Mouse (Mus musculus) hindbrain, embryonic 15.5 days (tissue): ENCODE data around the gene Flrt3. TPM values are rescaled to one million over a fixed set of nuclear protein-coding genes. Genes with fewer than 3 reads are reported as not detected.

Experiments
- ATAC-seq: fragments of 200-750 bp; cut with Nextera tagmentation; 2 replicates; pipeline ENCODE4 v1.8.0; 2017; ENCODE audit warnings: low read depth, moderate number of reproducible peaks, moderate TSS enrichment; ENCODE audit not compliant: low FRiP score
- H3K27ac ChIP-seq: fragments of 300-500 bp; sonication (generic); replicated peaks from 2 replicates; pipeline ENCODE4 v1.5.1; 2015; ENCODE audit warnings: mild to moderate bottlenecking, inconsistent platforms
- H3K27me3 ChIP-seq: fragments of 300-500 bp; sonication (generic); 2 replicates; pipeline ENCODE4 v1.6.1; 2015; ENCODE audit warnings: control low read depth, inconsistent platforms
- H3K36me3 ChIP-seq: fragments of 300-500 bp; sonication (generic); 2 replicates; pipeline ENCODE4 v1.6.1; 2015; ENCODE audit warnings: control low read depth, inconsistent platforms
- H3K4me1 ChIP-seq: fragments of 300-500 bp; sonication (generic); replicated peaks from 2 replicates; pipeline ENCODE4 v1.6.1; 2015; ENCODE audit warnings: control low read depth, inconsistent platforms
- H3K4me2 ChIP-seq: fragments of 300-500 bp; sonication (generic); 2 replicates; pipeline ENCODE4 v1.6.1; 2015; ENCODE audit warnings: moderate library complexity, mild to moderate bottlenecking, inconsistent platforms
- H3K4me3 ChIP-seq: fragments of 300-500 bp; sonication (generic); 2 replicates; pipeline ENCODE4 v1.5.1; 2015; ENCODE audit warnings: mild to moderate bottlenecking, inconsistent platforms
- H3K9ac ChIP-seq: fragments of 300-500 bp; sonication (generic); 2 replicates; pipeline ENCODE4 v1.6.1; 2015; ENCODE audit warnings: inconsistent platforms
- H3K9me3 ChIP-seq: fragments of 300-500 bp; sonication (generic); 2 replicates; pipeline ENCODE4 v1.6.1; 2016; ENCODE audit warnings: control low read depth, inconsistent platforms
- WGBS: fragments of 180-500 bp; shearing (Covaris S2); methylation state at CpG from one replicate; pipeline ENCODE4 v1.1.7; 2015; 5-methylcytosine and 5-hydroxymethylcytosine counted together
- polyA plus RNA-seq: library from polyadenylated mRNA; unstranded; fragments of >200 nt; fragmentation: Nextera tagmentation; extraction: Ambion mirVana; gene quantifications from 2 replicates; pipeline ENCODE4 v1.2.1, GENCODE M21; 2015

Gene Flrt3
- polyA plus RNA-seq, 1 experiment from 2014 or later: 33.6 TPM

DNA sequence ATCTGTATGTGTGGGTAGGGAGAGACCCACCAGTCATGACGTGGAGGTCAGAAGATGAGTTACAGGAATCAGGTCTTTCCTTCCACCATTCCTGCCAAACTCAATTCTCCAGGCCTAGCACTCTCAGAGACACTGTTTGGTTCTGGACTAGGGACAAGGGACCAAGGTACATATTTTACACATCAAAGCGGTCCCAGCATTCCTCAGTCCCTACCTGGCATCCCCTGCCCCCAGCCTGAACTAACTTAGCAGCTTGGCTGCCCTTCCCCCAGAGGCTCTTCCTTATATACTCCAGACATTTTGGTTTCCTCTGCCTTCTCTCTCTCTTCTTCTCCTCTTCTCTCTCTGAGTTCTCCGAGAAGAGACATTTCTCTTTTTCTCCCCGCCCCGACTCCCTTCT lies 2.2 kb upstream of the Flrt3 start:
- Histone ChIP-seq H3K27me3 (no peaks in the 10 kb centered on the region), H3K9me3 (no peaks in the 10 kb centered on the region), H3K9ac (no peak overlapping the region), H3K36me3 (no peaks in the 10 kb centered on the region), H3K4me3 (no peak overlapping the region), H3K27ac (no peak overlapping the region), H3K4me2 (no peak overlapping the region), H3K4me1 (no peaks in the 10 kb centered on the region; the same call in 1 of the 2 replicates)
- no peak for ATAC-seq
- WGBS: 92% methylated on average over 5 of the region's 5 CpGs

DNA sequence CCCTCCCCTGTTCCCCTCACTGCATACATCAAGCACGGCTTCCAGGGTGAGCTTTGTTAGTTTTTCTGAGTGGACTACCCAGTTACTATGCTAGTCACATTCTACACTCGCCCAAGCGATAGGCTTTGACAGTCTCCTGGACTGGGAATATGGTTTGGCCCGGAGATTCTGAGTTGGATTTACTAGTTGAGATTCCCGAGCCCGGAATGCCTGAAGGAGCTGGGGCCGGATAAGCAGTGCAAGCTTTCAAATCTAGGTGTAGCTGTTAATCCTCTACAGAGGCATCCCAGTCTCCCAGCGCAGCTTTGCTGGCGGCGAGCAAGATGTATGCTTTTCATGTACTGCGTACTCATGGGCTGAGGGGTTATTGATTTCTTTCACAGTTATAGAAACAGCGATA lies 812 bp downstream of the Flrt3 start:
- peak overlapping the region; percentile 60 for H3K4me3 ChIP-seq
- WGBS: under 1% methylated on average over 12 of the region's 12 CpGs
- ATAC-seq: peak; percentile 39

DNA sequence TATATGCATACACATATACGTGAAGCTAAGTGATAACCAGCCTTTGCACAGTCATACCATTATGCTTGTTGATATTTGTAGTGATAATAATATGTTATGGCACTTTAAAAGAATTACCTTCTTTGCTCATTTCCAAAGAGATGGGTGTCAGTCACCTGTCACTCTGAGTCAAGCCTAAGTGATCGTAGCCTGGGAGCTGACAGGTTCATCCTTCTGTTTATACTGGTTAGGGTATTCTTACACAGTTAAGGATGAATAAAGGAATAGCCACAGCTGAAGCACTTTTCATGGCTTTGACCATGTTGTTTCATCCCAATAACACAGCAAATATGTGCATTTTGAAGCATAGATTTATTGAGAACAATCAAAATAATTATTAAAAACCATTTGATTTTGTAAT lies 1.5 kb downstream of the Flrt3 start:
- Histone ChIP-seq H3K4me1 (peaks cover 16% of the 10 kb centered on the region), H3K36me3 (no peaks in the 10 kb centered on the region), H3K9me3 (no peaks in the 10 kb centered on the region), H3K9ac (peak overlapping the region; percentile 62), H3K4me2 (peak overlapping the region; percentile 65), H3K4me3 (peak overlapping the region; percentile 60), H3K27ac (peak overlapping the region; percentile 87), H3K27me3 (no peaks in the 10 kb centered on the region)
- WGBS: 26% methylated on average over 2 of the region's 2 CpGs
- no peak for ATAC-seq

More for the DNA sequence above, 812 bp downstream of the Flrt3 start:
- no peaks in the 10 kb centered on the region for H3K9me3 ChIP-seq
- peak overlapping the region; percentile 87 for H3K27ac ChIP-seq
- no peaks in the 10 kb centered on the region for H3K27me3 ChIP-seq
- peak overlapping the region; percentile 62 for H3K9ac ChIP-seq
- H3K4me1 ChIP-seq: peaks cover 16% of the 10 kb centered on the region
- H3K36me3 ChIP-seq: no peaks in the 10 kb centered on the region
- peak overlapping the region; percentile 65 for H3K4me2 ChIP-seq

DNA sequence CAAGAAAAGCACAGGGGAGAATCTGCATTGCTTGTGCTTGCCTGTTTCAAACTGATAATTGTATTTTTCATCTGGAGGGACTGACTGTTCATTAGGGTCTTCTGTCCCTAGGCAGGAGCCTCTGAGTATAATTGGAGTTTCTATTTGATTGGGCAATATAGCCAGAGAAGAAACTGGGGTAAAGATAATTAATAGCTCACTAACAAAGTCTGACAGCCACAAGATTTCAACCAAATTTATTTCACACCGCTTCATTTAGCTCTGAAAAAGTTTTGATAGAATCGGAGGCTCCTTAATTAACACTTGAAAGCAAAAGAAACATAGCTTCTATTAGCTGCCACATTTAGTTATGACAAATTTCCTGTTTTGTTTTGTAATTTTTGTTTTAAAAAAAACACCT lies 2.2 kb downstream of the Flrt3 start:
- peak overlapping the region; percentile 51 for H3K9ac ChIP-seq
- H3K27ac ChIP-seq: peak overlapping the region; percentile 64
- WGBS: 17% methylated on average over 2 of the region's 2 CpGs
- H3K36me3 ChIP-seq: no peaks in the 10 kb centered on the region
- no peaks in the 10 kb centered on the region for H3K9me3 ChIP-seq
- peaks cover 16% of the 10 kb centered on the region for H3K4me1 ChIP-seq
- H3K27me3 ChIP-seq: no peaks in the 10 kb centered on the region
- peak overlapping the region; percentile 36 for H3K4me3 ChIP-seq
- ATAC-seq: no peak
- H3K4me2 ChIP-seq: peak overlapping the region; percentile 65

DNA sequence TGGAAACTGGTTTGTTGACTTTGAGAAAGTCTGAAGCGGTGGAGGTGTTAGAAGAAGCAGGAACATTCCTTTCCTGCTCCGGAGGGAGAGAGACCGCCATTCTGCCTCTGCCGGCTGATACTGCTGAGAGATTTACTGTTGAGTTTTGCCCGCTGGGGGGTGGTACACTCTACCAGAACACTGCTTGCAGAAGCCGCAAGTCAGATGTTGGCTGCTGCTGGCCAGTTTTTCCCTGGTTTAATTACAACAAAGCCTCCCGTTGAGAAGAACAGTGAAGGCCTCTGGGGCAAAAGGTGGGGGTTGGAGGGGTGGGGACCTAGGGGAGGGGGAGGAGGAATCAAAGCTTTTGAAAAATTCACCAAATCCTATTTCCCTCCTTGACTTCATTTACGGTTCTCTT lies 3.0 kb downstream of the Flrt3 start:
- peak; percentile 65; the same call in 1 of the 2 replicates for ATAC-seq
- Histone ChIP-seq H3K4me1 (peaks cover 16% of the 10 kb centered on the region), H3K9me3 (no peaks in the 10 kb centered on the region), H3K27me3 (no peaks in the 10 kb centered on the region), H3K36me3 (no peaks in the 10 kb centered on the region), H3K9ac (peak overlapping the region; percentile 51), H3K27ac (peak overlapping the region; percentile 64), H3K4me3 (peak overlapping the region; percentile 36), H3K4me2 (peak overlapping the region; percentile 65)
- under 1% methylated on average over 8 of the region's 8 CpGs for WGBS

DNA sequence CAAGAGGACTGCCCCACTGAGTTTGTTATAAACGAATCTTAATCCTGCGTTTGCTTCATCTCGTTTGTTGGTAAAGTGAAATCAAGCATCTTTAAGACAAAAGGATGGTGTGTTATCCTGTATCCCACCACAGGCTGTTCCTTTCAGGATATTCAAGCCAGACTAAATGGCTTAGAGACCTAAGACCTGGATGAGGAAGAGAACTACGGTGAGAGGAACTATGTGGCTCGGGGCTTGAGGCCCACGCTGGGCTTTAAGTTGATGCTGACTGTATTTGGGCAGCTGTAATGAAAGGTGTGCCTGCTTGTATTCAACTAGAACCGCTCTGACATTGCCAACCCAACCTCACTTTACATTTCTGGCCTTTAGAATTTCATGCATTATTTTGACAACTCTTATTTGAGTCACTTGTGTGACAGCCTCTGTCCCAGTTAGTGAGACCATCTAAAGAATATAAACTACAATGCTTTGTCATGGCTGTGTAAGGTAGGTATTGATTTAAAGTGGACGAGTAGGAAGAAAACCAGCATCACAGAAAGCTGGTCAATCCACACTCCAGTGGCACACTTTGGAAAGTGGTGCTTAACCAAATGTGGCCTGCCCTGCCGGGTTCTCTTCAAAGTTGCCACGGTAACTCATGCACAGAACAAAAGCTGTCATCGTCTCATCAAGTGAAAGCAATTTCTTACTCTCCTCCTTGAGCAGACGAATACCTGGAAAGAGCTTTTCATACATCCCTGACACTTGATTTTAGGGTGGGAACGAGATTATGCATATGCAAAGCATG lies 3.8 kb downstream of the Flrt3 start:
- Histone ChIP-seq H3K27me3 (no peaks in the 10 kb centered on the region), H3K9me3 (no peaks in the 10 kb centered on the region), H3K4me2 (peak overlapping the region; percentile 65), H3K4me1 (peaks cover 16% of the 10 kb centered on the region), H3K9ac (peak overlapping the region; percentile 51), H3K4me3 (peak overlapping the region; percentile 36), H3K36me3 (0 out of 2 replicates have a peak, but pooled peaks cover 6% of the 10 kb centered on the region), H3K27ac (no peak overlapping the region)
- 31% methylated on average over 13 of the region's 13 CpGs for WGBS
- no peak for ATAC-seq

DNA sequence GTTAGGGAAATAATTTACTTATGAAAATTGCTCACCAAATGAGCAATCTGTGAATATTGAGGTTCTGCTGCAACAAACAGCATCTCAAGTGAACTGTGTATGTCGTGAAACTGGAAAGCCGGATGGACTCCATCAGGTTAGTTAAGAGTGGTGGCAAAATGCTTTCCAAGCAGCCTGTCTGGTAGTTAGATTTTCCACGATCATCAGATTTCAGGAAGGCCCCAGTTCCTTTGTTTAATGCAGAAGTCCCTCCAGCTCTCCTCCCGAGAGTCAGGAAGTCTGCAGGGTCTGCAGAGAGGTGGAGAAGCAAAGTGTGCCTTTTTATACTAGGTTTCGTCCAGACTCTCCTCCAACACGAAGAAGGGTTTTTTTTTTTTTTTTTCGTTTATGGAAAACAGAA lies 4.4 kb downstream of the Flrt3 start:
- Histone ChIP-seq H3K36me3 (0 out of 2 replicates have a peak, but pooled peaks cover 6% of the 10 kb centered on the region), H3K9ac (peak overlapping the region; percentile 9), H3K4me1 (peaks cover 16% of the 10 kb centered on the region), H3K4me2 (peak overlapping the region; percentile 65), H3K27ac (no peak overlapping the region), H3K9me3 (no peaks in the 10 kb centered on the region), H3K27me3 (no peaks in the 10 kb centered on the region), H3K4me3 (peak overlapping the region; percentile 36)
- no peak for ATAC-seq
- WGBS: 28% methylated on average over 7 of the region's 7 CpGs

DNA sequence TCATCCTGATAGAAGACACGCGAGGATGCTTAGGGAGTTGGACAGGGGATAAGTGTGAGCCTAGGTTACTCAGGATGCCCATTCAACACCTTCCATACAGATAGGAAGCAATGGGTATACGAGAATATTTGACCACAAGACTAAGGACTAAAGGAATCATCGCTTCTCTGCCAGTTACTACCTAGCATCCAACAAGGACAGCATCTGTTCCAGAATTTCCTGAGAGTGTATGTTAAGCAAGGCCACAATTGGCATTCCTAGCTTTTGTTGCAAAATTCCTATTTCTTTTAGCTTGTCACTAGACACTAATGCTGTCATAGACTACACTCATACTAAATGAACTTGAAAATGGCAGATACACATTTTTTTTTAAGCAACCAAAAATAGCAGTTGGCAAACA lies 6.9 kb downstream of the Flrt3 start:
- WGBS: 89% methylated on average over 4 of the region's 4 CpGs
- Histone ChIP-seq H3K4me2 (no peak overlapping the region), H3K4me3 (no peak overlapping the region), H3K9me3 (no peaks in the 10 kb centered on the region), H3K4me1 (peaks cover 16% of the 10 kb centered on the region), H3K27me3 (no peaks in the 10 kb centered on the region), H3K36me3 (peaks cover 25% of the 10 kb centered on the region), H3K9ac (no peak overlapping the region), H3K27ac (no peak overlapping the region)
- no peak for ATAC-seq

DNA sequence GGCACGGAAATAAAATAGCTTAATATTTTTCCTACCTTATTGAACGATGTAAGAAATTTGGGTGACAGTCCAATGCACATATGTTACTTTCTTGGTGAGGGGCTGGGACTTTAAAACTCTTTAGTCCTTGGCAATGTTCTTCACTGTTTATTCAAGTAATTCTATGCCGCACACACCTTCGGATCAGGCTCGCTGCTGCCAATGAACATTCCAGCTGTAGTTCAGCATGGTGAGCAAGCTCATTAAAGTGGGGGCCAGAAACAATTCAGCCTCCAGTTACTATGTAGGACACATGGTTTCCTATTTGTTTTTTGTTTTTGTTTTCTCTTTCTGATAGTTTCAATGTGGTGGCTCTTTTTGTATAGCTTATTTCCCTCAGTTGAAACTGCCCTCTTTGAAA lies 8.6 kb downstream of the Flrt3 start:
- Histone ChIP-seq H3K36me3 (peaks cover 32% of the 10 kb centered on the region), H3K4me3 (no peak overlapping the region), H3K27ac (no peak overlapping the region), H3K4me2 (no peak overlapping the region), H3K9ac (no peak overlapping the region), H3K27me3 (no peaks in the 10 kb centered on the region), H3K9me3 (no peaks in the 10 kb centered on the region), H3K4me1 (peaks cover 14% of the 10 kb centered on the region)
- no peak for ATAC-seq
- WGBS: 79% methylated on average over 5 of the region's 5 CpGs

DNA sequence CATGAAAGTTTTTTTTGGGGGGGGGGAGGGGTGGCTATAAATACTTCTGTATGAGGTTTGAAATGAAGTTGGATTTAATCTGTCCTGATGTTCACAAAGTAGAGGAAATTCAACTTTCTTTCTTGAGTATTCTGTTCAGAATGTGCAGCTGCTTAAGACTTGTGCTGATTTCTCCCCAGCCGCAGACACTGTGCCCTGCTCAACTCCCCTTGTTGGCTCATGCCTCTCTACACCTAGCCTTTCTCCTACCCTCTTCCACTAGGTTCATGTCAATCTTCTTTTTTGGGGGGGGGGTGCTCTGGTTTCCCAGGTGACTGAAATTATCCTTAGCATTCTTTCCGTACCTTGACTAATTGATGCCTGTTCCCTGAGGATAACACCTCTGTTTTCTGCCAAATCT lies 17.3 kb downstream of the Flrt3 start:
- Histone ChIP-seq H3K4me3 (no peak overlapping the region), H3K4me1 (no peaks in the 10 kb centered on the region), H3K9me3 (no peaks in the 10 kb centered on the region), H3K36me3 (peaks cover 2% of the 10 kb centered on the region; the same call in 1 of the 2 replicates), H3K27me3 (no peaks in the 10 kb centered on the region), H3K9ac (no peak overlapping the region), H3K4me2 (no peak overlapping the region), H3K27ac (no peak overlapping the region)
- WGBS: 46% methylated on average over 2 of the region's 2 CpGs
- ATAC-seq: no peak

DNA sequence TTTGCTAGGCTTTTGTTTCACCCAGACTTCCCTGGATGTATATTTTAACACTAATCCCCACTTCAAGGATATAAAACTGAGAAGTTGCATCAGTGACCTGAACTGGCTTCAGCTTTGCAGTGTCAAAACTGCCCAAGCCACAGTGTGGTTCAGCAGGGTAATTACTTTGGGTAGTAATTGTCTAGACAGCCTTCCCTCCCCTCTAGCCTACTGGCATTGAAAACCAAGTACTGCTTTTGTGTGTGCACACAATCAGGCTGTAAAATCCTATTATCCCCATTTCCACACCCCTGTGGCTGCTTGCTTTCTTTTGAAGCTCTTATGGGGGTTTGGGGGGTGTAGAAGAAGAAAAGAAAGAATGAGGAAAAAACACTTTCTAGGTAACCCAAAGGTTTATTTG lies 17.8 kb downstream of the Flrt3 start:
- Histone ChIP-seq H3K4me2 (no peak overlapping the region), H3K4me1 (no peaks in the 10 kb centered on the region), H3K27me3 (no peaks in the 10 kb centered on the region), H3K36me3 (no peaks in the 10 kb centered on the region), H3K4me3 (no peak overlapping the region), H3K27ac (no peak overlapping the region), H3K9ac (no peak overlapping the region), H3K9me3 (no peaks in the 10 kb centered on the region)
- ATAC-seq: no peak

DNA sequence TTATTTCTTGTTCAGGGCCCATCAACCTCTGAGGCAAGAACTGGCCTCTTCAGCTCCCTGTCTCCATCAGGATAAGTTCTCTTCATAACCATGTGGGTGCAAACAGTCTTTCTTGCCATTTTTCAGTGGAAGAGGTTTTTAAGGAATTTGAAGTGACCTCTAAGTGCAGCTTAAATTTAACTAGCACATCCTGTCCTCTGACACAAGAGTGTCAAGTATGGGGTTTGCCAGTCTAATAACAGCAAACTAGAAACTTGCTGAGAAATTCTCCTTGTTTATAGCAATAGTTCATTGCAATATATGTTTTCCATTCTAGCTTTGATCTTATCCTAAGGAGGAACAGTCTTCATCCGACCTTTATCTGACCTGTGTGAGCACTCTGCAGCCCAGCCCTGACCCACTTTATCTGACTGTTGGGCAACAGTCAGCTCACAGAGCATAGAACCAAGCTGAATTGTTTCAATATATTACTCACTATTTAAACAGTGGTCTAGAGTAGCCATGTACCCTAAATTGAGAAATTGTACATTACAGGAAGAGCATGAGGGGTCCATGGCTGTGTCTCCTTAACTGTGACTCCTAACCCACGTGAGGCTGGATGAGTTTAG lies 49.4 kb downstream of the Flrt3 start:
- no peaks in the 10 kb centered on the region; the same call in 1 of the 2 replicates for H3K4me1 ChIP-seq
- H3K27me3 ChIP-seq: no peaks in the 10 kb centered on the region
- H3K27ac ChIP-seq: no peak overlapping the region
- no peak overlapping the region for H3K9ac ChIP-seq
- WGBS: 86% methylated on average over 2 of the region's 2 CpGs
- H3K4me2 ChIP-seq: no peak overlapping the region
- no peak for ATAC-seq
- no peaks in the 10 kb centered on the region for H3K9me3 ChIP-seq
- H3K36me3 ChIP-seq: no peaks in the 10 kb centered on the region
- no peak overlapping the region for H3K4me3 ChIP-seq
